Mouse (Mus musculus) megakaryocyte, embryonic 14.5 days (primary cell): ENCODE data around the gene Lrrc25. TPM values are rescaled to one million over a fixed set of nuclear protein-coding genes. Genes with fewer than 3 reads are reported as not detected.
"Not testable (repeated sequence)": the region's sequence is repeated elsewhere in the genome, so short reads cannot be mapped to it uniquely, and the experiment has no call there.

ENCODE experiments used
- H3K27me3 ChIP-seq: replicated peaks from 2 replicates; pipeline ENCODE3; 2012; ENCODE audit warnings: inconsistent platforms
- H3K36me3 ChIP-seq: replicated peaks from 2 replicates; pipeline ENCODE3; 2012; ENCODE audit warnings: low read length, inconsistent platforms, mixed read lengths
- H3K4me1 ChIP-seq: 2 replicates; pipeline ENCODE4 v1.6.1; 2012; ENCODE audit warnings: inconsistent platforms
- H3K4me3 ChIP-seq: replicated peaks from 2 replicates; pipeline ENCODE3; 2012; ENCODE audit warnings: moderate library complexity, mild to moderate bottlenecking, inconsistent platforms
- H3K9me3 ChIP-seq: 2 replicates; pipeline ENCODE4 v1.6.1; 2012; ENCODE audit warnings: inconsistent platforms
- FLI1 ChIP-seq: IDR thresholded peaks from 2 replicates; pipeline ENCODE4 v1.6.1; 2012; ENCODE audit warnings: low read length, inconsistent platforms, mixed read lengths
- GATA1 ChIP-seq: IDR thresholded peaks from 3 replicates; pipeline ENCODE4 v1.6.1; 2012; ENCODE audit warnings: mixed read lengths, low read length, inconsistent platforms, borderline replicate concordance
- polyA plus RNA-seq: library from polyadenylated mRNA; stranded (reverse); fragments of >175 nt; gene quantifications from 2 replicates; pipeline ENCODE4 v1.2.3, GENCODE M21; 2012; ENCODE audit warnings: low replicate concordance; ENCODE audit not compliant: insufficient read depth

The Lrrc25 gene
- 19.0 and 34.7 TPM in 2 replicates for polyA plus RNA-seq

DNA sequence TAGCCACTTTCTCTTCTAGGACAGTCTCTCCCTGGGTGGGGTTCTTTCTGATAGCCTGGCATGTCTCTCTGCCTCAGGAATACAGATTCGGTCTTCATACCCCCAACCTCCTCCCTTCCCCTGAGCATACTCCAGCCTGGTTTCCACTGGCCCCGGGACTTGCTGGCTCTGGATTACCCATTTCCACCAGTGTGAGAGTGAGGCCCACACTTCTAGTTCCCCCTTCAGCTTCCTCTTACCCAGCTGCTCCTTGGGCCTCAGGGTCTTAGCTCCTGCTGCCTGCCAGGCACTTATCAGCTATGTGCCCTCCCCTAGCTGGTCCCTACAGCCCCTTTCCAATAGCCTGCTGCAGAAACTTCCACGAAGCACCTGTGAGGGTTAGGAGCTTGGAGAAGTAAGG, at the start of gene Lrrc25:
TSS of gene Lrrc25 (plus strand) at position 262 of the 400 bp plus-strand sequence.
- Histone ChIP-seq H3K36me3 (no peaks in the 10 kb centered on the region), H3K9me3 (no peaks in the 10 kb centered on the region), H3K27me3 (no peaks in the 10 kb centered on the region), H3K4me1 (peaks cover 88% of the 10 kb centered on the region), H3K4me3 (peak within 1 kb of the TSS; percentile 86)
- TF ChIP-seq FLI1: no peak
- no peak for TF ChIP-seq GATA1

DNA sequence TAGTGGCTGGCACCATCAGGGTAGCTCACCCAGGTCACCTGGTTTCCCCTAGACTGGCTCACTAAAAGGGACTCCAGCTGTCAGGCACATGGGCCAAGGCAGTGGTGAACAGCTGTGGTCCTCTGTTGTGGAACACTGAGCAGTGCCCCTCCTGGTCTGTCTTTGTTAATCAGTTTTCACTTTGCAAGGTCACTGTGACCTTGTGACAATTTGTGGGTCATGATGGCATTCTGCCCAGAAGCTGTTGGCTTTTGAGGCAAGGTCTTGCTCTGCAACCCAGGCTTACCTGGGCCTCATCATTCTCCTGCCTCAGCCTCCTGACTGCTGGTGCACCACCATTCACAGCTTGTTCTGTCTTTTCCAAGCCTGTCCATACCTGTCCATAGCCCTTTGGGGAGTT, 45.6 kb upstream of the Lrrc25 start:
- Histone ChIP-seq H3K4me1 (peaks cover 89% of the 10 kb centered on the region), H3K9me3 (no peaks in the 10 kb centered on the region), H3K27me3 (no peaks in the 10 kb centered on the region), H3K36me3 (peaks cover 91% of the 10 kb centered on the region), H3K4me3 (peak overlapping the region; percentile 60)
- TF ChIP-seq GATA1: no peak
- TF ChIP-seq FLI1: no peak

GRCm38 (mm10) chr8:70570990-70571389, 45.0 kb upstream of the Lrrc25 start:
- H3K27me3 ChIP-seq: no peaks in the 10 kb centered on the region
- H3K4me1 ChIP-seq: peaks cover 85% of the 10 kb centered on the region
- H3K36me3 ChIP-seq: peaks cover 87% of the 10 kb centered on the region
- TF ChIP-seq FLI1: no peak
- TF ChIP-seq GATA1: no peak
- H3K4me3 ChIP-seq: peak overlapping the region; percentile 78
- H3K9me3 ChIP-seq: no peaks in the 10 kb centered on the region

- Histone ChIP-seq H3K4me1 (peaks cover 91% of the 10 kb centered on the region), H3K9me3 (no peaks in the 10 kb centered on the region), H3K27me3 (no peaks in the 10 kb centered on the region), H3K4me3 (peak overlapping the region; percentile 16), H3K36me3 (peaks cover 95% of the 10 kb centered on the region)
- TF ChIP-seq GATA1: no peak
- TF ChIP-seq FLI1: no peak
These were observed 41.7 kb upstream of the Lrrc25 start for GRCm38 (mm10) chr8:70574302-70574701.

GRCm38 (mm10) chr8:70574915-70575314, 41.0 kb upstream of the Lrrc25 start:
- Histone ChIP-seq H3K36me3 (peaks cover 91% of the 10 kb centered on the region), H3K9me3 (no peaks in the 10 kb centered on the region), H3K27me3 (no peaks in the 10 kb centered on the region), H3K4me1 (peaks cover 85% of the 10 kb centered on the region), H3K4me3 (no peak overlapping the region)
- no peak for TF ChIP-seq FLI1
- TF ChIP-seq GATA1: no peak

GRCm38 (mm10) chr8:70577207-70577606, 38.7 kb upstream of the Lrrc25 start:
- no peaks in the 10 kb centered on the region for H3K27me3 ChIP-seq
- H3K4me3 ChIP-seq: no peak overlapping the region
- H3K4me1 ChIP-seq: peaks cover 75% of the 10 kb centered on the region
- no peaks in the 10 kb centered on the region for H3K9me3 ChIP-seq
- TF ChIP-seq FLI1: no peak
- TF ChIP-seq GATA1: no peak
- H3K36me3 ChIP-seq: peaks cover 91% of the 10 kb centered on the region

- Histone ChIP-seq H3K36me3 (peaks cover 97% of the 10 kb centered on the region), H3K4me3 (no peak overlapping the region), H3K27me3 (no peaks in the 10 kb centered on the region), H3K9me3 (no peaks in the 10 kb centered on the region), H3K4me1 (peaks cover 54% of the 10 kb centered on the region)
- TF ChIP-seq FLI1: no peak
- no peak for TF ChIP-seq GATA1
These were observed 32.2 kb upstream of the Lrrc25 start for GRCm38 (mm10) chr8:70583476-70584387.

DNA sequence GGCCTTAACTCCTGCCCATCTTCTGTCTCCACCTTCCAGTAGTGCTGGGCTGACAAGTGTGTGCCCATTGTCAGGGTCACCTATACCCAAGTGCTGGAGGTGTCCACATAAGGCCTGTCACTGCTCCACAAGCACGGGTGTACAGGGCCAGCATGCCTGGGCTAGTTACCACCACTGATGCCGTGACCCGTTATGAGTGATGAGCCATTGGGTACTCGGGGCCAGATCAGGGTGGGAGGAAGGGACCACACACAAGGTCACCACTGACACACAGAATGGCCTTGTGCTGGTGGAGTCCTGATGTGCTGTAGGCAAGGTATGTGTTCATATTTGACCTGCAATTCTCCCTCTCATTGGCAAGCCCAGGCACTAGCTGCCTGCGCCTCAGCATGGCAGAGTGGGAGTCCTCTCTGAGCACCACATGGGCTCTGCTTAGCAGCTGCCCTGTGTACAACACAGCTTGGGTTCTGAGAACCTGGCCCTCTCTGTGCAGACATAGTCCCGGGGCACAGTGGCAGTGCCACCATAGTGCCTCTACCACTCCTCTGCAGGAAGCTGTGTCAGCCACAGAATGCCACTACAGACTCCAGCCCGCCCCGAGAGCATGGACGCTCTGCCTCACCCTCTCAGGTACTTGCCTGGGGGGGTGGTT, 31.2 kb upstream of the Lrrc25 start:
- peaks cover 99% of the 10 kb centered on the region for H3K36me3 ChIP-seq
- no peaks in the 10 kb centered on the region for H3K9me3 ChIP-seq
- no peak for TF ChIP-seq GATA1
- peaks cover 57% of the 10 kb centered on the region for H3K4me1 ChIP-seq
- H3K4me3 ChIP-seq: peak overlapping the region; percentile 50
- H3K27me3 ChIP-seq: no peaks in the 10 kb centered on the region

- Histone ChIP-seq H3K9me3 (no peaks in the 10 kb centered on the region), H3K4me3 (peak overlapping the region; percentile 39), H3K4me1 (peaks cover 60% of the 10 kb centered on the region), H3K36me3 (peaks cover 99% of the 10 kb centered on the region), H3K27me3 (no peaks in the 10 kb centered on the region)
- TF ChIP-seq GATA1: no peak
- no peak for TF ChIP-seq FLI1
These were observed 30.7 kb upstream of the Lrrc25 start for GRCm38 (mm10) chr8:70585258-70585652.

DNA sequence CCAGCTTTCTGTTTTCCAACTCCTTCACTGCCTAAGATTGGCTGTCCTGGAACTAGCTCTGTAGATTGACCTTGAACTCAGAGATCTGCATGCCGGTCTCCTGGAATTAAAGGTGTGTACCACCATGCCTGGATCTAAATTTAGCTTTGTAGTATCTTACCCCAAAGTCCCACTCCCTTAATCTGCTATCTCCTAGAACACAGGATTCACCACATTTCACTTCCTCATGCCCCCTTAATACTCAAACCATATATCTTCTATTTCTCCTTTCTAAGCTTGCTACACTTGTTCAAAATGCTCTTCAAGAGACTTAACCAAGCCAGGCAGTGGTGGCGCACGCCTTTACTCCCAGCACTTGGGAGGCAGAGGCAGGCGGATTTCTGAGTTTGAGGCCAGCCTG, 28.0 kb upstream of the Lrrc25 start:
- H3K27me3 ChIP-seq, H3K4me3 ChIP-seq, H3K9me3 ChIP-seq: not testable (repeated sequence)
- H3K4me1 ChIP-seq: peaks cover 63% of the 10 kb centered on the region
- peaks cover 99% of the 10 kb centered on the region for H3K36me3 ChIP-seq
